ENCODE assay signal across 8 mouse cellular contexts in genomic region chr19:47050271-47051032, GRCm38 (mm10). TPM values are rescaled to one million over a fixed set of nuclear protein-coding genes. Genes with fewer than 3 reads are reported as not detected.
DNase-seq lines count a peak whose midpoint lies in the region; ATAC-seq lines count a peak whose summit lies in the region.

Gene Pcgf6, minus strand, starts transcription at chr19:47050906.

- H3K4me2 ChIP-seq in lung, embryonic 15.5 days = peak within 1 kb of the TSS; percentile 72

- peak; percentile 86 to 87 for ATAC-seq in hematopoietic stem cell, adult 5-6 weeks (replicated peaks in 1 of 2; ENCODE audit: insufficient read depth in 1 of 2, low FRiP score in 2 of 2, low TSS enrichment in 1 of 2, low read depth in 1 of 2, poor library complexity in 2 of 2, severe bottlenecking in 2 of 2)
- peak; percentile 89 for ATAC-seq in lung, embryonic 15.5 days (ENCODE audit: borderline replicate concordance, extremely low read depth, low FRiP score, low TSS enrichment)

- peaks cover 18% of the 10 kb centered on the region for H3K4me1 ChIP-seq in lung, embryonic 15.5 days

- under 1% methylated on average over 75 of the region's 75 CpGs for WGBS in lung, embryonic 15.5 days

- DNase-seq in MN1 (ENCODE audit: low spot score) = peak; percentile 84
- DNase-seq in cerebellum, adult 8-10 months = peak; percentile 83
- peak; percentile 88 for DNase-seq in forelimb bud, embryonic 11.5 days (ENCODE audit: low read depth, low spot score)
- DNase-seq in layer of hippocampus, adult 8-10 months (ENCODE audit: low spot score in 2 of 2) = peak; percentile 52 to 76
- peak; percentile 46 for DNase-seq in ovary, adult 18-20 months (ENCODE audit: low spot score)
- DNase-seq in thymus, postnatal 0 days (ENCODE audit: low spot score) = peak; percentile 84

- peak within 1 kb of the TSS; percentile 79 for H3K4me3 ChIP-seq in lung, embryonic 15.5 days

- no peaks in the 10 kb centered on the region for H3K27me3 ChIP-seq in lung, embryonic 15.5 days

- H3K27ac ChIP-seq in lung, embryonic 15.5 days = peak within 1 kb of the TSS; percentile 87

- H3K36me3 ChIP-seq in lung, embryonic 15.5 days = peaks cover 13% of the 10 kb centered on the region; the same call in 1 of the 2 replicates

- H3K9ac ChIP-seq in lung, embryonic 15.5 days = peak within 1 kb of the TSS; percentile 67

- H3K9me3 ChIP-seq in lung, embryonic 15.5 days = no peaks in the 10 kb centered on the region

RNA-seq across cellular contexts. Expression of gene Pcgf6, which starts in this region (rescaled TPM):
- total RNA-seq in hematopoietic stem cell, adult 5-6 weeks (2017) = 19.8 and 20.0 TPM in 2 replicates
- total RNA-seq in layer of hippocampus, adult 8-10 months (2022) = 10 to 100 TPM; 17.7 to 27.8 (median 21.1) TPM
- 15.3 and 19.3 TPM in 2 replicates for polyA plus RNA-seq in lung, embryonic 15.5 days (2015; fragmentation: Nextera tagmentation; extraction: Ambion mirVana)
- polyA plus RNA-seq in thymus, postnatal 0 days (2015; fragmentation: Nextera tagmentation; extraction: Ambion mirVana) = 14.1 and 16.8 TPM in 2 replicates

Comparison
In these comparisons a context has a peak if more than half of its experiments do, and no peak if none do; other contexts are left out.
1. Peak in every context shown above with its lines: DNase-seq, ATAC-seq, H3K4me3 ChIP-seq and H3K27ac ChIP-seq.